Mouse (Mus musculus) G1E (cell line): ENCODE data around the gene Flvcr1.

Experiments used
- CTCF ChIP-seq: IDR thresholded peaks from 2 replicates; pipeline ENCODE4 v1.5.1; 2012; ENCODE audit warnings: low read depth, low read length, inconsistent platforms, mixed read lengths
- GATA1 ChIP-seq: IDR thresholded peaks from 2 replicates; pipeline ENCODE4 v1.6.1; 2012; ENCODE audit warnings: borderline replicate concordance, low read length, inconsistent platforms, mixed read lengths
- GATA2 ChIP-seq: IDR thresholded peaks from 2 replicates; pipeline ENCODE4 v1.6.1; 2012; ENCODE audit warnings: low read depth, low read length, inconsistent platforms, borderline replicate concordance
- TAL1 ChIP-seq: conservative IDR thresholded peaks from 2 replicates; pipeline ENCODE4 v1.6.1; 2012; ENCODE audit warnings: low read depth, low read length, inconsistent platforms, mixed read lengths

DNA sequence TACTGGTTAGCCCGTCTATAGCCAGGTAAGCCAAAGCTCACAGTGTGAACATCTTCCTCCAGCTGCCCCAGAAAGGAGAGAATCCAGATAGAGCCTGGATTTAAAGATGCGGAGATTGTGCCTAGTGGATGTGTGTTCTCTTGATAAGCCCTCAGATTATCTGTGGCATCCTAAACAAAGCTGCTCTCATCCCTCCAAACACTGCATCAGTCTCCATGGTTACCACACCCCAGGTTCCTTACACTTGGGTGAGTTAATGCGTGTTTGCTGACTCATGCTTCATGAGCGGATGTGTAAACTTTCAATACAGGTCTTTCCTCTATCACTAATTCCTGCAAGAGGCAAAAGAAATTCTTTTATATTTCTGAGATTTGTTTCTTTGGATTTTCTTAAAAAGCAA lies 9.7 kb upstream of the Flvcr1 start:
- TF ChIP-seq CTCF: no peak
- TF ChIP-seq GATA2: no peak
- TF ChIP-seq TAL1: no peak
- TF ChIP-seq GATA1: no peak
